Mouse (Mus musculus) liver, embryonic 14.5 days (tissue): ENCODE data around the gene Ppp1r14b. TPM values are rescaled to one million over a fixed set of nuclear protein-coding genes. Genes with fewer than 3 reads are reported as not detected.

Source experiments
- ATAC-seq: fragments of 200-750 bp; cut with Nextera tagmentation; 2 replicates; pipeline ENCODE4 v1.8.0; 2017; ENCODE audit warnings: moderate number of reproducible peaks, mild to moderate bottlenecking, moderate library complexity; ENCODE audit not compliant: insufficient read depth
- DNase-seq, 3 experiments: peaks; one replicate each; pipeline ENCODE4 v3.0.0-alpha.2; 2012 to 2013; ENCODE audit warnings: low read depth in 3 of 3, low spot score in 3 of 3
- H3K27ac ChIP-seq: fragments of 300-500 bp; sonication (generic); 2 replicates; pipeline ENCODE4 v1.5.1; 2014; ENCODE audit warnings: moderate library complexity, mild to moderate bottlenecking, control low read depth, inconsistent platforms
- H3K27me3 ChIP-seq: fragments of 300-500 bp; sonication (generic); 2 replicates; pipeline ENCODE4 v1.6.1; 2014; ENCODE audit warnings: mild to moderate bottlenecking, low read length, moderate library complexity; ENCODE audit not compliant: control insufficient read depth, insufficient read depth
- H3K36me3 ChIP-seq: fragments of 300-500 bp; sonication (generic); replicated peaks from 2 replicates; pipeline ENCODE4 v1.6.1; 2014; ENCODE audit warnings: low read depth; ENCODE audit not compliant: control insufficient read depth, insufficient read depth
- H3K4me1 ChIP-seq, 2 experiments: fragments of 200-500 bp in 1 of 2; fragments of 300-500 bp in 1 of 2; sonication (generic) in 1 of 2; replicated peaks; 2 replicates each; pipeline ENCODE4 v1.6.1; 2012 to 2014; ENCODE audit warnings: antibody characterized with exemption in 1 of 2, inconsistent platforms in 1 of 2, low read length in 1 of 2; ENCODE audit not compliant: control insufficient read depth in 2 of 2, insufficient read depth in 2 of 2
- H3K4me2 ChIP-seq: fragments of 300-500 bp; sonication (generic); 2 replicates; pipeline ENCODE4 v1.6.1; 2014; ENCODE audit warnings: low read depth, mild to moderate bottlenecking, control low read depth, moderate library complexity
- H3K4me3 ChIP-seq, 2 experiments: fragments of 200-500 bp in 1 of 2; fragments of 300-500 bp in 1 of 2; sonication (generic) in 1 of 2; 2 replicates each; pipeline ENCODE4 v1.5.1; 2012 to 2014; ENCODE audit warnings: low read depth in 2 of 2, low read length in 2 of 2, mild to moderate bottlenecking in 2 of 2, control low read depth in 1 of 2, inconsistent platforms in 1 of 2, moderate library complexity in 1 of 2; ENCODE audit not compliant: insufficient read depth in 1 of 2
- H3K9ac ChIP-seq: fragments of 300-500 bp; sonication (generic); replicated peaks from 2 replicates; pipeline ENCODE4 v1.6.1; 2014; ENCODE audit warnings: mild to moderate bottlenecking, control low read depth, moderate library complexity
- H3K9me3 ChIP-seq: fragments of 300-500 bp; sonication (generic); 2 replicates; pipeline ENCODE4 v1.6.1; 2016; ENCODE audit warnings: low read length, mixed read lengths; ENCODE audit not compliant: control insufficient read depth
- CTCF ChIP-seq: IDR thresholded peaks from 2 replicates; pipeline ENCODE4 v1.5.1; 2016; ENCODE audit warnings: antibody characterized with exemption, low read depth, control low read depth
- EP300 ChIP-seq: IDR thresholded peaks from 2 replicates; pipeline ENCODE4 v1.6.1; 2016; ENCODE audit warnings: antibody characterized with exemption, low read depth
- WGBS: fragments of 180-500 bp; shearing (Covaris S2); extraction: QIAGEN DNeasy Blood & Tissue Kit; methylation state at CpG from one replicate; pipeline ENCODE4 v1.1.7; 2014; ENCODE audit not compliant: insufficient replicate concordance; 5-methylcytosine and 5-hydroxymethylcytosine counted together
- polyA plus RNA-seq, 2 experiments: library from polyadenylated mRNA; depleted of rRNA in 1 of 2; stranded (reverse) in 1 of 2; unstranded in 1 of 2; fragments of >200 nt; fragmentation: Nextera tagmentation in 1 of 2; extraction: Ambion mirVana in 1 of 2; gene quantifications; 2 replicates each; pipeline versions ENCODE4 v1.2.1 to v1.2.3; 2012 to 2014

The Ppp1r14b gene
- polyA plus RNA-seq, 2 experiments: 69.6 to 74.0 TPM

DNA sequence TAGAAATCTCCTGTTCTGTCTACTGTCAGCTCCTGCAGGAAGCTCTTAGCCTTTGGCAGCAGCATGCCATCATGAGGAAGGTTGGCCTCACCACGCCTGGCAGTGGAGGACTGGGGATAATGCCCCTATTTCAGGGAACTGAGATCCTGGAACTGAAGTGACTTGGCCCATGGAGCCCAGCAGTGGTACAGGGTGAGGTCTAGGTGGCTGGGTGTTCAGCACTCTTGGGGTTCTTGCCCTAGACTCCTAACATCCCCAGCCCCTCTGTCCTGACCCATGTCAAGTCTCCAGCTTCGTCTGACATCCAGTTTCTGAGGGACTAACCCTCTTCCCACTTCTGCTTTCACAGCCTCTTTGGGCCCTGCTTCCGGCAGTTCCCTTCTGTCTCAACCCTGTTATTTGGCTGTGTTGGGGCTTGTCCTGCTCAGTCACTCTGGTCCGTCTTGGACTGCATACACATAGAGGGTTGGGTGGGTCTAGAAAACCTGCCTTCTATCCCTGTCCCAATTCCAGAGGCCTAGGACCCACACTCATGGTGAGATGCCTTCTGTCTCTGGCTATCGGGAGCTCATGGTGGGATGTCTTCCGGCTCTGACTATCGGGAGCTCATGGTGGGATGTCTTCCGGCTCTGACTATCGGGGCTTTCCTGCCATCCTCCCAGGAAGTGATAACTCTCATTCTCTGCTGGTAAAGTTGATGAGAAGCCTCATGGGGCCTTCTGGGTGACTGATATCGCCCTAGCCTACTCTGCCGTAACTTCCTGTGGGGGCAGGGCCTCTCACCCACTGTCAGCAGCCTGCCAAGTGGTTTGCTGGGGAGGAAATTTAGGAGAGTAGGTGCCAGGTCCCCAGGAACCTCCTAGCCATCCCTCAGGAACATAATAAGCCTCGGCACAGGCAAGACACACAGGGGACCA lies 43.0 kb downstream of the Ppp1r14b start:
- peak overlapping the region; percentile 98 for H3K4me2 ChIP-seq
- no peaks in the 10 kb centered on the region for H3K27me3 ChIP-seq
- no peaks in the 10 kb centered on the region for H3K9me3 ChIP-seq
- ATAC-seq (peak; percentile 87), DNase-seq (peak; percentile 77 to 78 (median 78))
- H3K4me1 ChIP-seq: peaks cover 19 to 29% of the 10 kb centered on the region in 2 experiments
- H3K4me3 ChIP-seq: peak overlapping the region; percentile 73 to 80
- 18% methylated on average over 12 of the region's 12 CpGs for WGBS
- TF ChIP-seq EP300 (peak; percentile 88), CTCF (0 out of 2 replicates have a peak, but pooled peaks have one; percentile 11)
- H3K27ac ChIP-seq: peak overlapping the region; percentile 98
- H3K9ac ChIP-seq: peak overlapping the region; percentile 95
- H3K36me3 ChIP-seq: peaks cover 49% of the 10 kb centered on the region

DNA sequence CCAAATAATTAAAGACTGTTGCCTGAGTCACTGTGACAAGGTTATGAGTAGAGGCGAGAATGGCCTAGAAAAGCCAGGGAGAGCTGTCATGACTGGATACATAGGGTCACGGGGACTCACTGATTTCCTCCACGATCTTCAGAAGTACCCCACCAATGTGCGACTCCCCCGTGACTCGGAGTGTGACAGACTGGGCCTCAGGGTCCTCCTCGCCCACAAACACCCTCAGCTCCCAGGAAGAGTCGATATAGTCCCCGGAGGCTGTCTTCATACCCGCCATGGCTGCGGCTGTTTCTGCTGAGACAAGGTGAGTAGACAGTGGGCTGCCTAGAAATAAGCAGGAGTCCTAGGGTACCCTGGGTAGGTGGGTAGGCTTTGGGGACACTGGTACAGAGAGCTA lies 43.8 kb downstream of the Ppp1r14b start:
- ATAC-seq: peak; percentile 5; the same call in 1 of the 2 replicates
- H3K36me3 ChIP-seq: peaks cover 49% of the 10 kb centered on the region
- WGBS: 10% methylated on average over 11 of the region's 11 CpGs
- H3K27ac ChIP-seq: peak overlapping the region; percentile 98
- TF ChIP-seq EP300 (no peak), CTCF (no peak)
- H3K4me3 ChIP-seq: peak overlapping the region; percentile 73 to 80
- peaks cover 19 to 29% of the 10 kb centered on the region in 2 experiments for H3K4me1 ChIP-seq
- H3K9me3 ChIP-seq: no peaks in the 10 kb centered on the region
- peak overlapping the region; percentile 98 for H3K4me2 ChIP-seq
- H3K9ac ChIP-seq: peak overlapping the region; percentile 95
- DNase-seq: no peak
- no peaks in the 10 kb centered on the region for H3K27me3 ChIP-seq

DNA sequence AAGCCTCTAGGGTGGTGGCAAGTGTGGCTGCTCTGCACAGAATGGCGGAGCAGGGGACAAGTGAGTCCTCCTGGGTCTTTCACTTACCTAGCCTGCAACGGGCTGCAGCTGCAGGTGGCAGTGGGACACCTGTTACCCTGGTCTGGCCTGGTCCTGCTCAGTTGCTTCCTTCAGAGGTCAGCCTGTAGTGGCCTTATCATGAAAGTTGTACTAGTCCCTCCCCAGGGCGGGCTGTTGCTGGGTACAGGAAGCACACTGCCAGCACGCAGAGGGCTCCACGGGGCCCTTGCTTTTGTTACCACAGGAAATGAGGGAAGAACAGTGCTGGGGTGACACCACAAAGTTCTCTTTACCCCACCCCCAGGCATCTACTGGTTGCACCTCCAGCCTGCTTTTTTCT lies 44.4 kb downstream of the Ppp1r14b start, which contains the start of gene Fermt3:
Fermt3 (minus strand) TSS at position 279 of the 400 bp plus-strand sequence.
- Histone ChIP-seq H3K9ac (peak within 1 kb of the TSS; percentile 95), H3K27ac (peak within 1 kb of the TSS; percentile 98), H3K4me3 (peak within 1 kb of the TSS; percentile 73 to 80), H3K4me2 (peak within 1 kb of the TSS; percentile 98), H3K4me1 (peaks cover 19 to 29% of the 10 kb centered on the region in 2 experiments), H3K9me3 (no peaks in the 10 kb centered on the region), H3K27me3 (no peaks in the 10 kb centered on the region), H3K36me3 (peaks cover 51% of the 10 kb centered on the region)
- TF ChIP-seq EP300: peak; percentile 29; the same call in 1 of the 2 replicates
- no peak; the same call in 1 of the 2 replicates for TF ChIP-seq CTCF
- DNase-seq: peak; percentile 61 to 71 (median 67)
- peak; percentile 75 for ATAC-seq
- WGBS: 8% methylated on average over 5 of the region's 5 CpGs

DNA sequence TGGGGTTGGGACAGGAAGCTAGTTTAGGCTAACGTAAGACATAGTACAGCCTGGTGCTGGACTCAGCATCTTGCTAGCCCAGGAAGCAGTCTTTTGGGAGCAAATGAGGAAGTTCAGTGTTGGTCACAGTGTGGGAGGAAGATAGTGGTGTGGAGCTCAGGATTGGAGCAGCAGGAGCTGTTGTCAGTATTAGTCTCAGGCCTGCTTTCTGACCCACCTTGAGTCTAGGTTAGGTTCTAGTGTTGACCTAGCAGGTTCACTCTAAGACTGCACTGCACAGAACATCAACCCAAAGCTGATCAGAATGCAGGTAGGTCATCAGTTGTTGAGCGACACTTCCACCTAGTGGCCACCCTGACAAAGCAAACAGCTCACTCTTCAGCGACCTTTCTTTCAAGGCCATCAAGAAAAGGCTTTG lies 45.5 kb downstream of the Ppp1r14b start:
- peak overlapping the region; percentile 98 for H3K4me2 ChIP-seq
- peak overlapping the region; percentile 98 for H3K27ac ChIP-seq
- H3K4me3 ChIP-seq: peak overlapping the region; percentile 20 to 80; a peak in 2 of 4 replicates
- no peaks in the 10 kb centered on the region for H3K27me3 ChIP-seq
- ATAC-seq (no peak), DNase-seq (peak; percentile 50 to 64 (median 52))
- 18% methylated on average over 3 of the region's 3 CpGs for WGBS
- H3K4me1 ChIP-seq: peaks cover 19 to 29% of the 10 kb centered on the region in 2 experiments
- H3K9me3 ChIP-seq: no peaks in the 10 kb centered on the region
- no peak overlapping the region; the same call in 1 of the 2 replicates for H3K9ac ChIP-seq
- TF ChIP-seq EP300: no peak
- peak; percentile 93 for TF ChIP-seq CTCF
- H3K36me3 ChIP-seq: peaks cover 55% of the 10 kb centered on the region

Other genes with a start within 250 kb of the Ppp1r14b start
- 3.0 and 3.1 TPM in 2 replicates for gene Rps6ka4, start 134.3 kb upstream of the Ppp1r14b start, polyA plus RNA-seq (2012; rRNA removed)
- 4.3 and 5.4 TPM in 2 replicates for gene Rps6ka4, start 134.3 kb upstream of the Ppp1r14b start, polyA plus RNA-seq (2014; fragmentation: Nextera tagmentation; extraction: Ambion mirVana)
- gene Ccdc88b, start 116.8 kb upstream of the Ppp1r14b start, polyA plus RNA-seq (2012; rRNA removed): 1.5 and 2.3 TPM in 2 replicates
- gene Ccdc88b, start 116.8 kb upstream of the Ppp1r14b start, polyA plus RNA-seq (2014; fragmentation: Nextera tagmentation; extraction: Ambion mirVana): 0.76 and 1.1 TPM in 2 replicates
- gene Trmt112, start 65.3 kb upstream of the Ppp1r14b start, polyA plus RNA-seq (2012; rRNA removed): 65.7 and 69.4 TPM in 2 replicates
- gene Trmt112, start 65.3 kb upstream of the Ppp1r14b start, polyA plus RNA-seq (2014; fragmentation: Nextera tagmentation; extraction: Ambion mirVana): 75.2 and 77.4 TPM in 2 replicates
- gene Prdx5, start 64.9 kb upstream of the Ppp1r14b start, polyA plus RNA-seq (2012; rRNA removed): 41.8 and 54.9 TPM in 2 replicates
- 78.7 and 87.2 TPM in 2 replicates for gene Prdx5, start 64.9 kb upstream of the Ppp1r14b start, polyA plus RNA-seq (2014; fragmentation: Nextera tagmentation; extraction: Ambion mirVana)
- gene Esrra, start 53.2 kb upstream of the Ppp1r14b start, polyA plus RNA-seq (2012; rRNA removed): 6.2 and 6.6 TPM in 2 replicates
- gene Esrra, start 53.2 kb upstream of the Ppp1r14b start, polyA plus RNA-seq (2014; fragmentation: Nextera tagmentation; extraction: Ambion mirVana): 1.6 and 2.2 TPM in 2 replicates
- 0.13 and 0.16 TPM in 2 replicates for gene Catsperz, start 49.6 kb upstream of the Ppp1r14b start, polyA plus RNA-seq (2012; rRNA removed)
- gene Catsperz, start 49.6 kb upstream of the Ppp1r14b start, polyA plus RNA-seq (2014; fragmentation: Nextera tagmentation; extraction: Ambion mirVana): 0.28 and 0.37 TPM in 2 replicates
- not detected in 2 replicates for gene Kcnk4, start 40.5 kb upstream of the Ppp1r14b start, polyA plus RNA-seq (2012; rRNA removed)
- 0.05 TPM in 1 of 2 replicates, not detected in the other for gene Kcnk4, start 40.5 kb upstream of the Ppp1r14b start, polyA plus RNA-seq (2014; fragmentation: Nextera tagmentation; extraction: Ambion mirVana)
- 22.3 and 22.8 TPM in 2 replicates for gene Bad, start 33.1 kb upstream of the Ppp1r14b start, polyA plus RNA-seq (2012; rRNA removed)
- 25.7 and 27.9 TPM in 2 replicates for gene Bad, start 33.1 kb upstream of the Ppp1r14b start, polyA plus RNA-seq (2014; fragmentation: Nextera tagmentation; extraction: Ambion mirVana)
- 5.5 and 8.8 TPM in 2 replicates for gene Gpr137, start 32.5 kb upstream of the Ppp1r14b start, polyA plus RNA-seq (2012; rRNA removed)
- 4.4 and 4.5 TPM in 2 replicates for gene Gpr137, start 32.5 kb upstream of the Ppp1r14b start, polyA plus RNA-seq (2014; fragmentation: Nextera tagmentation; extraction: Ambion mirVana)
- 7.2 and 7.7 TPM in 2 replicates for gene Plcb3, start 1.5 kb downstream of the Ppp1r14b start, polyA plus RNA-seq (2012; rRNA removed)
- gene Plcb3, start 1.5 kb downstream of the Ppp1r14b start, polyA plus RNA-seq (2014; fragmentation: Nextera tagmentation; extraction: Ambion mirVana): 4.6 and 4.9 TPM in 2 replicates
- 31.7 and 46.1 TPM in 2 replicates for gene Fkbp2, start 5.5 kb downstream of the Ppp1r14b start, polyA plus RNA-seq (2012; rRNA removed)
- gene Fkbp2, start 5.5 kb downstream of the Ppp1r14b start, polyA plus RNA-seq (2014; fragmentation: Nextera tagmentation; extraction: Ambion mirVana): 65.7 and 67.1 TPM in 2 replicates
- 7.6 and 8.0 TPM in 2 replicates for gene Vegfb, start 12.7 kb downstream of the Ppp1r14b start, polyA plus RNA-seq (2012; rRNA removed)
- gene Vegfb, start 12.7 kb downstream of the Ppp1r14b start, polyA plus RNA-seq (2014; fragmentation: Nextera tagmentation; extraction: Ambion mirVana): 9.5 and 10.2 TPM in 2 replicates
- gene Dnajc4, start 17.6 kb downstream of the Ppp1r14b start, polyA plus RNA-seq (2012; rRNA removed): 7.8 and 8.6 TPM in 2 replicates
- 10.0 and 10.5 TPM in 2 replicates for gene Dnajc4, start 17.6 kb downstream of the Ppp1r14b start, polyA plus RNA-seq (2014; fragmentation: Nextera tagmentation; extraction: Ambion mirVana)
- gene Nudt22, start 21.1 kb downstream of the Ppp1r14b start, polyA plus RNA-seq (2012; rRNA removed): 6.8 and 7.1 TPM in 2 replicates
- gene Nudt22, start 21.1 kb downstream of the Ppp1r14b start, polyA plus RNA-seq (2014; fragmentation: Nextera tagmentation; extraction: Ambion mirVana): 9.7 and 10.9 TPM in 2 replicates
- gene Trpt1, start 21.2 kb downstream of the Ppp1r14b start, polyA plus RNA-seq (2012; rRNA removed): 1.8 and 1.9 TPM in 2 replicates
- 1.7 and 2.0 TPM in 2 replicates for gene Trpt1, start 21.2 kb downstream of the Ppp1r14b start, polyA plus RNA-seq (2014; fragmentation: Nextera tagmentation; extraction: Ambion mirVana)
- 58.1 and 58.9 TPM in 2 replicates for gene Fermt3, start 44.5 kb downstream of the Ppp1r14b start, polyA plus RNA-seq (2012; rRNA removed)
- gene Fermt3, start 44.5 kb downstream of the Ppp1r14b start, polyA plus RNA-seq (2014; fragmentation: Nextera tagmentation; extraction: Ambion mirVana): 72.2 and 78.4 TPM in 2 replicates
- 56.2 and 86.2 TPM in 2 replicates for gene Stip1, start 65.0 kb downstream of the Ppp1r14b start, polyA plus RNA-seq (2012; rRNA removed)
- gene Stip1, start 65.0 kb downstream of the Ppp1r14b start, polyA plus RNA-seq (2014; fragmentation: Nextera tagmentation; extraction: Ambion mirVana): 113 and 122 TPM in 2 replicates
- gene Macrod1, start 81.8 kb downstream of the Ppp1r14b start, polyA plus RNA-seq (2012; rRNA removed): 4.5 TPM in 2 replicates
- gene Macrod1, start 81.8 kb downstream of the Ppp1r14b start, polyA plus RNA-seq (2014; fragmentation: Nextera tagmentation; extraction: Ambion mirVana): 3.7 and 5.1 TPM in 2 replicates
- 0.01 and 0.02 TPM in 2 replicates for gene Flrt1, start 130.8 kb downstream of the Ppp1r14b start, polyA plus RNA-seq (2012; rRNA removed)
- gene Flrt1, start 130.8 kb downstream of the Ppp1r14b start, polyA plus RNA-seq (2014; fragmentation: Nextera tagmentation; extraction: Ambion mirVana): 0.08 and 0.09 TPM in 2 replicates
- gene Otub1, start 231.3 kb downstream of the Ppp1r14b start, polyA plus RNA-seq (2012; rRNA removed): 31.5 and 34.7 TPM in 2 replicates
- 50.5 and 52.4 TPM in 2 replicates for gene Otub1, start 231.3 kb downstream of the Ppp1r14b start, polyA plus RNA-seq (2014; fragmentation: Nextera tagmentation; extraction: Ambion mirVana)
- gene Cox8a, start 242.6 kb downstream of the Ppp1r14b start, polyA plus RNA-seq (2012; rRNA removed): 282 and 547 TPM in 2 replicates
- gene Cox8a, start 242.6 kb downstream of the Ppp1r14b start, polyA plus RNA-seq (2014; fragmentation: Nextera tagmentation; extraction: Ambion mirVana): 803 and 809 TPM in 2 replicates